ENCODE assay signal across 8 mouse cellular contexts in genomic region chr4:137486081-137487014, GRCm38 (mm10). TPM values are rescaled to one million over a fixed set of nuclear protein-coding genes. Genes with fewer than 3 reads are reported as not detected.
A peak's percentile ranks its signal among the peaks of the same experiment; 100 is the strongest.
DNase-seq lines count a peak whose midpoint lies in the region; ATAC-seq and TF ChIP-seq lines count a peak whose summit lies in the region.

No protein-coding gene starts in this region.

- peaks cover 67% of the 10 kb centered on the region for H3K4me1 ChIP-seq in heart, adult 2 months (ENCODE audit: control insufficient read depth, insufficient read depth, low read length)
- peaks cover 82% of the 10 kb centered on the region for H3K4me1 ChIP-seq in limb, embryonic 12.5 days (replicated peaks)

- H3K4me2 ChIP-seq in limb, embryonic 12.5 days: peak overlapping the region; percentile 24

- H3K27ac ChIP-seq in heart, adult 2 months: peak overlapping the region; percentile 95
- H3K27ac ChIP-seq in limb, embryonic 12.5 days: peak overlapping the region; percentile 79

- H3K9ac ChIP-seq in heart, adult 2 months (ENCODE audit: low read depth, low read length): peak overlapping the region; percentile 52
- H3K9ac ChIP-seq in limb, embryonic 12.5 days (replicated peaks): peak overlapping the region; percentile 31

- TF ChIP-seq POLR2A in heart, adult 2 months (IDR thresholded peaks at IDR 0.05; ENCODE audit: insufficient read depth, low read depth, low read length): 0 out of 2 replicates have a peak, but pooled peaks have one; percentile 17

- DNase-seq in heart, adult 2 months: peak; percentile 60 to 63
- no peak for DNase-seq in heart, postnatal 25 days (ENCODE audit: low spot score)
- peak; percentile 44 for DNase-seq in NIH3T3 (ENCODE audit: low read depth)
- peak; percentile 74 for DNase-seq in gastrocnemius, postnatal 25 days
- no peak for DNase-seq in thymus, postnatal 14 days
- DNase-seq in thymus, postnatal 25 days: no peak

- H3K4me3 ChIP-seq in heart, adult 2 months: peak overlapping the region; percentile 9; the same call in 1 of the 2 replicates
- no peak overlapping the region for H3K4me3 ChIP-seq in limb, embryonic 12.5 days (replicated peaks)

- H3K36me3 ChIP-seq in heart, adult 2 months (ENCODE audit: control insufficient read depth, insufficient read depth, low read length): peaks cover 21% of the 10 kb centered on the region
- no peaks in the 10 kb centered on the region for H3K36me3 ChIP-seq in limb, embryonic 12.5 days

- H3K9me3 ChIP-seq in limb, embryonic 12.5 days: no peaks in the 10 kb centered on the region

- intact Hi-C loops in heart, adult 2 months (cut with DNase I): loop anchor here (5.0 kb wide), 1 partner anchor 39 kb away; no protein-coding TSS in a partner anchor
- intact Hi-C loops in heart, postnatal 25 days (cut with DNase I): no loop called here

- 11% methylated on average over 20 of the region's 20 CpGs for WGBS in heart, adult 2 months
- WGBS in limb, embryonic 12.5 days: 31% methylated on average over 20 of the region's 20 CpGs

- H3K27me3 ChIP-seq in heart, adult 2 months (ENCODE audit: control insufficient read depth, insufficient read depth, low read length): no peaks in the 10 kb centered on the region
- H3K27me3 ChIP-seq in limb, embryonic 12.5 days: no peaks in the 10 kb centered on the region

- peaks cover 2% of the 10 kb centered on the region; the same call in 1 of the 2 replicates for H3K79me2 ChIP-seq in heart, adult 2 months (replicated peaks; ENCODE audit: control insufficient read depth, insufficient read depth, low read length)

- no peak for TF ChIP-seq CTCF in heart, adult 2 months (IDR thresholded peaks at IDR 0.05)

- no peak for TF ChIP-seq EP300 in heart, adult 2 months (IDR thresholded peaks at IDR 0.05; ENCODE audit: insufficient read depth, low read depth, low read length)

- ATAC-seq in limb, embryonic 12.5 days (ENCODE audit: insufficient number of reproducible peaks, insufficient read depth, low FRiP score, low TSS enrichment, low read depth): no peak
- ATAC-seq in monocyte, adult 5-6 weeks (replicated peaks; ENCODE audit: insufficient number of reproducible peaks, low FRiP score, low TSS enrichment, poor library complexity, severe bottlenecking): no peak

RNA-seq across cellular contexts. Expression of gene Hspg2, which starts 17.8 kb away (rescaled TPM):
- 100 to 1,000 TPM; 174 to 190 TPM for total RNA-seq in heart, adult 2 months (2021)
- polyA plus RNA-seq in heart, adult 2 months (2012; rRNA removed): 86.7 and 114 TPM in 2 replicates
- total RNA-seq in heart, postnatal 25 days (2021): 100 to 1,000 TPM; 249 to 297 TPM
- total RNA-seq in gastrocnemius, postnatal 25 days (2021): 100 to 1,000 TPM; 105 to 107 TPM
- polyA plus RNA-seq in limb, embryonic 12.5 days (2016; fragmentation: Nextera tagmentation; extraction: Ambion mirVana): 14.3 and 18.8 TPM in 2 replicates
- total RNA-seq in monocyte, adult 5-6 weeks (2017): under 0.01 TPM in 1 of 3 replicates, not detected in the others

RNA-seq across cellular contexts. Expression of gene 1700013G24Rik, which starts 33.3 kb away (rescaled TPM):
- total RNA-seq in heart, adult 2 months (2021): not detected
- polyA plus RNA-seq in heart, adult 2 months (2012; rRNA removed): 0.38 and 0.57 TPM in 2 replicates
- not detected for total RNA-seq in heart, postnatal 25 days (2021)
- total RNA-seq in gastrocnemius, postnatal 25 days (2021): not detected
- not detected in 2 replicates for polyA plus RNA-seq in limb, embryonic 12.5 days (2016; fragmentation: Nextera tagmentation; extraction: Ambion mirVana)
- not detected in 3 replicates for total RNA-seq in monocyte, adult 5-6 weeks (2017)

RNA-seq across cellular contexts. Expression of gene Cela3b, which starts 56.0 kb away (rescaled TPM):
- not detected for total RNA-seq in heart, adult 2 months (2021)
- 0.32 TPM in 1 of 2 replicates, not detected in the other for polyA plus RNA-seq in heart, adult 2 months (2012; rRNA removed)
- total RNA-seq in heart, postnatal 25 days (2021): not detected
- total RNA-seq in gastrocnemius, postnatal 25 days (2021): not detected
- polyA plus RNA-seq in limb, embryonic 12.5 days (2016; fragmentation: Nextera tagmentation; extraction: Ambion mirVana): not detected in 2 replicates
- total RNA-seq in monocyte, adult 5-6 weeks (2017): not detected in 3 replicates

Comparison
In these comparisons a context has a peak if more than half of its experiments do, and no peak if none do; other contexts are left out.
1. DNase-seq: peak in heart, adult 2 months (2 of 2), NIH3T3 (single experiment) and gastrocnemius, postnatal 25 days (single experiment); none in heart, postnatal 25 days (single experiment), thymus, postnatal 14 days (single experiment) and thymus, postnatal 25 days (single experiment).
2. RNA of gene Hspg2, which starts 17.8 kb away (total RNA-seq): 249 to 297 TPM in heart, postnatal 25 days, 174 to 190 TPM in heart, adult 2 months and 105 to 107 TPM in gastrocnemius, postnatal 25 days; under 0.01 TPM in monocyte, adult 5-6 weeks; every median in the first group is over 100 times any median in the second.